ENCODE assay signal across 8 mouse cellular contexts in the genomic region with DNA sequence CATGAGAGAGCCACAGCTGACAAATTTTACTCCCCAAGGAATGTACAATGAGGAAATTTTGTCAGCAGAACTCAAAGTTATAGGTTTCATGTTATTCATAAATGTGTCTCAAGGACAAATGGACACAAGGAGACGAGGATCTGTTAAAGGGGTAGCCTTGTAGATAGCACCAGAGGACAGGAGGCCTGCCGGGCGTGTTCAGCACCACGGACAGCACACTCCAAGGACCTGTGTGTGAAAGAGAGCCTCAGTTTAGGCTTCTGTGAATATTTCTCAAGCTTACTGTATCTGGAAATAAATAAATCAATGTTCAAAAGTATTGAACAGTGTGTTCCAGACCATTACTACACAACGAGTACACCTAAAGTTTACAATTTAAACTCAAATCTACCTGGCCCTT.
DNase-seq lines count a peak whose midpoint lies in the region; ATAC-seq and TF ChIP-seq lines count a peak whose summit lies in the region.

No protein-coding gene starts in this region.

- H3K27me3 ChIP-seq in embryonic facial prominence, embryonic 14.5 days (replicated peaks; ENCODE audit: control insufficient read depth, insufficient read depth, low read length): no peaks in the 10 kb centered on the region
- H3K27me3 ChIP-seq in stomach, postnatal 0 days (ENCODE audit: control insufficient read depth, insufficient read depth, low read length): no peaks in the 10 kb centered on the region
- no peaks in the 10 kb centered on the region for H3K27me3 ChIP-seq in heart, embryonic 12.5 days (replicated peaks)

- TF ChIP-seq CTCF in stomach, postnatal 0 days (IDR thresholded peaks at IDR 0.05; ENCODE audit: low read depth): no peak

- H3K27ac ChIP-seq in embryonic facial prominence, embryonic 14.5 days (replicated peaks; ENCODE audit: low read depth, low read length): no peak overlapping the region
- H3K27ac ChIP-seq in stomach, postnatal 0 days (replicated peaks): no peak overlapping the region
- H3K27ac ChIP-seq in heart, embryonic 12.5 days (ENCODE audit: poor library complexity, severe bottlenecking): no peak overlapping the region

- DNase-seq in heart, postnatal 14 days: peak; percentile 21 to 30
- no peak for DNase-seq in heart, postnatal 25 days (ENCODE audit: low spot score)
- peak; percentile 5 for DNase-seq in thymus, postnatal 14 days
- no peak for DNase-seq in thymus, postnatal 0 days (ENCODE audit: low spot score)
- DNase-seq in embryonic facial prominence, embryonic 14.5 days (ENCODE audit: low spot score): peak; percentile 78
- DNase-seq in stomach, postnatal 0 days (ENCODE audit: low spot score): peak; percentile 36
- DNase-seq in urinary bladder, adult 2 months (ENCODE audit: low spot score): no peak

- H3K9me3 ChIP-seq in embryonic facial prominence, embryonic 14.5 days (ENCODE audit: control insufficient read depth, low read length): no peaks in the 10 kb centered on the region
- no peaks in the 10 kb centered on the region for H3K9me3 ChIP-seq in stomach, postnatal 0 days (ENCODE audit: control insufficient read depth, low read length)
- no peaks in the 10 kb centered on the region for H3K9me3 ChIP-seq in heart, embryonic 12.5 days (replicated peaks)

- 21% methylated on average over 5 of the region's 5 CpGs for WGBS in embryonic facial prominence, embryonic 14.5 days
- WGBS in stomach, postnatal 0 days: 22% methylated on average over 5 of the region's 5 CpGs
- 17% methylated on average over 5 of the region's 5 CpGs for WGBS in heart, embryonic 12.5 days

- no peak overlapping the region for H3K4me2 ChIP-seq in embryonic facial prominence, embryonic 14.5 days (ENCODE audit: low read depth, low read length)
- no peak overlapping the region for H3K4me2 ChIP-seq in stomach, postnatal 0 days (replicated peaks; ENCODE audit: low read depth)
- H3K4me2 ChIP-seq in heart, embryonic 12.5 days: no peak overlapping the region

- no peak for TF ChIP-seq EP300 in stomach, postnatal 0 days (optimal IDR thresholded peaks at IDR 0.05)

- no peak overlapping the region for H3K4me3 ChIP-seq in embryonic facial prominence, embryonic 14.5 days (ENCODE audit: low read depth, low read length)
- H3K4me3 ChIP-seq in stomach, postnatal 0 days (ENCODE audit: low read depth, low read length): no peak overlapping the region
- H3K4me3 ChIP-seq in heart, embryonic 12.5 days: no peak overlapping the region

- no peak for ATAC-seq in embryonic facial prominence, embryonic 14.5 days (ENCODE audit: low read depth)
- ATAC-seq in stomach, postnatal 0 days (ENCODE audit: low FRiP score, low TSS enrichment): no peak
- no peak for ATAC-seq in heart, embryonic 12.5 days (ENCODE audit: insufficient number of reproducible peaks, low FRiP score)

- intact Hi-C loops in heart, postnatal 14 days (cut with DNase I): no loop called here
- intact Hi-C loops in heart, postnatal 25 days (cut with DNase I): no loop called here

- no peak overlapping the region for H3K9ac ChIP-seq in embryonic facial prominence, embryonic 14.5 days (ENCODE audit: low read depth, low read length)
- no peak overlapping the region for H3K9ac ChIP-seq in stomach, postnatal 0 days (ENCODE audit: low read length)
- no peak overlapping the region for H3K9ac ChIP-seq in heart, embryonic 12.5 days

- no peaks in the 10 kb centered on the region for H3K36me3 ChIP-seq in embryonic facial prominence, embryonic 14.5 days (ENCODE audit: control insufficient read depth, insufficient read depth, low read length)
- no peaks in the 10 kb centered on the region for H3K36me3 ChIP-seq in stomach, postnatal 0 days (ENCODE audit: control insufficient read depth, insufficient read depth, low read length)
- H3K36me3 ChIP-seq in heart, embryonic 12.5 days: no peaks in the 10 kb centered on the region

- H3K4me1 ChIP-seq in embryonic facial prominence, embryonic 14.5 days (ENCODE audit: control insufficient read depth, insufficient read depth, low read length): no peaks in the 10 kb centered on the region
- H3K4me1 ChIP-seq in stomach, postnatal 0 days (replicated peaks; ENCODE audit: control insufficient read depth, insufficient read depth): no peaks in the 10 kb centered on the region
- no peaks in the 10 kb centered on the region for H3K4me1 ChIP-seq in heart, embryonic 12.5 days (replicated peaks)

Comparison
In these comparisons a context has a peak if more than half of its experiments do, and no peak if none do; other contexts are left out.
1. DNase-seq: peak in heart, postnatal 14 days (2 of 2), thymus, postnatal 14 days (single experiment), embryonic facial prominence, embryonic 14.5 days (single experiment) and stomach, postnatal 0 days (single experiment); none in heart, postnatal 25 days (single experiment), thymus, postnatal 0 days (single experiment) and urinary bladder, adult 2 months (single experiment).